Mouse (Mus musculus): ENCODE results near the gene Rad23a. TPM values are rescaled to one million over a fixed set of nuclear protein-coding genes. Genes with fewer than 3 reads are reported as not detected.

The Rad23a gene
- polyA plus RNA-seq, 1 experiment from 2014 or later, result 125 TPM

GRCm38 (mm10) chr8:84797256-84797797 lies 43.1 kb downstream of the Rad23a start:
- no peak overlapping the region for H3K9ac ChIP-seq (ENCODE audit: low read depth, low read length)
- peaks cover 92% of the 10 kb centered on the region for H3K27me3 ChIP-seq (ENCODE audit: control insufficient read depth, insufficient read depth, low read length)
- ATAC-seq (ENCODE audit: low FRiP score, low TSS enrichment), result no peak
- H3K4me2 ChIP-seq (replicated peaks; ENCODE audit: low read depth, low read length), result no peak overlapping the region
- no peaks in the 10 kb centered on the region for H3K36me3 ChIP-seq (ENCODE audit: control insufficient read depth, insufficient read depth, low read length)
- H3K9me3 ChIP-seq (ENCODE audit: control insufficient read depth, low read length), result no peaks in the 10 kb centered on the region
- no peak overlapping the region for H3K4me3 ChIP-seq (ENCODE audit: low read length)
- 0 out of 2 replicates have a peak, but pooled peaks cover 7% of the 10 kb centered on the region for H3K4me1 ChIP-seq (ENCODE audit: control insufficient read depth, insufficient read depth, low read length)
- no peak overlapping the region for H3K27ac ChIP-seq (ENCODE audit: low read depth, low read length)
- 73% methylated on average over 15 of the region's 15 CpGs for WGBS

- Histone ChIP-seq H3K9me3 (ENCODE audit: control insufficient read depth, low read length) (no peaks in the 10 kb centered on the region), H3K36me3 (ENCODE audit: control insufficient read depth, insufficient read depth, low read length) (no peaks in the 10 kb centered on the region), H3K27me3 (ENCODE audit: control insufficient read depth, insufficient read depth, low read length) (peaks cover 91% of the 10 kb centered on the region), H3K4me1 (ENCODE audit: control insufficient read depth, insufficient read depth, low read length) (0 out of 2 replicates have a peak, but pooled peaks cover 3% of the 10 kb centered on the region), H3K27ac (ENCODE audit: low read depth, low read length) (peak overlapping the region; percentile 24; the same call in 1 of the 2 replicates), H3K9ac (ENCODE audit: low read depth, low read length) (no peak overlapping the region), H3K4me3 (ENCODE audit: low read length) (no peak overlapping the region), H3K4me2 (replicated peaks; ENCODE audit: low read depth, low read length) (no peak overlapping the region)
- ATAC-seq (ENCODE audit: low FRiP score, low TSS enrichment), result no peak
- WGBS, result 60% methylated on average over 7 of the region's 7 CpGs
Observed at GRCm38 (mm10) chr8:84794486-84794885, 46.0 kb downstream of the Rad23a start.

DNA sequence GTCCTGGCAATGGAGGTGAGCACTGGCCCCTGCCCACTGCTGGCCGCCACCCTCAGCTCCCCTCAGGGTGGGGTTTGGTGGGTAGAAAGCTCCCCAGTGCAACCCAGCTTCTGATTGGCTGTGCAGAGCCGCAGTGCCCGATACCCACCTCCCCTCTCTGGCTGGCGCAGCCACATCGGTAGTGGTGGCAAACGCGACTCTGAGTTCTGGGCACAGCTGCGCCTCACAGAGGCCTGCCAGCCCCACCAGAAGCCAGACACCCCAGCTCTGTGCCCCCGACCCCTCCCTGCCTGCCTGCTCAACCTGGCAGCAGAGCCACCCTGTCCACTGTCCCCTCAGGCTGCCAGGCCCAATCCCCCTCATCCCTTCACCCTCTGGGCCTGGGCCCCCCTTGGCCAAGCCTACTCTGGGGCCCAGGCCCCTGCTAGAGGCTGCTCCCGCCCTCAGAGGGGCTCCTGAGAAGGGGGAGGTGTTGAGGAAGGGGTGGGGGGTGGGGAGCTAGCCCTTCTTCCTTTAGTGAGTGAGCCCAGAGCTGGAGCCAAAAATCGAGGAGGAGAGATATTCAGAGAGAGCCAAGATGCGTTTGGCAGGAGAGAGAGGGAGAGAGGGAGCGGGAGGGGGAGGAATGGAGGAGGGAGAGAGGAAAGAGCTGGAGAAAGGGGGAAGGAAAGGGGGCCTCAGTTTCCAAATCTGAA lies 46.5 kb downstream of the Rad23a start:
- Histone ChIP-seq H3K9ac (ENCODE audit: low read depth, low read length) (no peak overlapping the region), H3K4me3 (ENCODE audit: low read length) (no peak overlapping the region), H3K36me3 (ENCODE audit: control insufficient read depth, insufficient read depth, low read length) (no peaks in the 10 kb centered on the region), H3K9me3 (ENCODE audit: control insufficient read depth, low read length) (no peaks in the 10 kb centered on the region), H3K27ac (ENCODE audit: low read depth, low read length) (no peak overlapping the region), H3K27me3 (ENCODE audit: control insufficient read depth, insufficient read depth, low read length) (peaks cover 90% of the 10 kb centered on the region), H3K4me2 (replicated peaks; ENCODE audit: low read depth, low read length) (no peak overlapping the region), H3K4me1 (ENCODE audit: control insufficient read depth, insufficient read depth, low read length) (0 out of 2 replicates have a peak, but pooled peaks cover 3% of the 10 kb centered on the region)
- peak; percentile 43; the same call in 1 of the 2 replicates for ATAC-seq (ENCODE audit: low FRiP score, low TSS enrichment)
- WGBS, result 61% methylated on average over 13 of the region's 13 CpGs

- no peak overlapping the region for H3K4me3 ChIP-seq (ENCODE audit: low read length)
- no peak overlapping the region for H3K27ac ChIP-seq (ENCODE audit: low read depth, low read length)
- no peaks in the 10 kb centered on the region for H3K36me3 ChIP-seq (ENCODE audit: control insufficient read depth, insufficient read depth, low read length)
- ATAC-seq (ENCODE audit: low FRiP score, low TSS enrichment), result no peak
- H3K4me1 ChIP-seq (ENCODE audit: control insufficient read depth, insufficient read depth, low read length), result 0 out of 2 replicates have a peak, but pooled peaks cover 3% of the 10 kb centered on the region
- no peaks in the 10 kb centered on the region for H3K9me3 ChIP-seq (ENCODE audit: control insufficient read depth, low read length)
- 82% methylated on average over 9 of the region's 9 CpGs for WGBS
- no peak overlapping the region for H3K9ac ChIP-seq (ENCODE audit: low read depth, low read length)
- H3K4me2 ChIP-seq (replicated peaks; ENCODE audit: low read depth, low read length), result no peak overlapping the region
- peaks cover 90% of the 10 kb centered on the region for H3K27me3 ChIP-seq (ENCODE audit: control insufficient read depth, insufficient read depth, low read length)
Observed at GRCm38 (mm10) chr8:84793134-84793533, 47.3 kb downstream of the Rad23a start.

GRCm38 (mm10) chr8:84792429-84792947 lies 48.0 kb downstream of the Rad23a start:
- no peak overlapping the region for H3K4me2 ChIP-seq (replicated peaks; ENCODE audit: low read depth, low read length)
- no peak for ATAC-seq (ENCODE audit: low FRiP score, low TSS enrichment)
- 0 out of 2 replicates have a peak, but pooled peaks cover 3% of the 10 kb centered on the region for H3K4me1 ChIP-seq (ENCODE audit: control insufficient read depth, insufficient read depth, low read length)
- no peaks in the 10 kb centered on the region for H3K9me3 ChIP-seq (ENCODE audit: control insufficient read depth, low read length)
- peaks cover 90% of the 10 kb centered on the region for H3K27me3 ChIP-seq (ENCODE audit: control insufficient read depth, insufficient read depth, low read length)
- H3K36me3 ChIP-seq (ENCODE audit: control insufficient read depth, insufficient read depth, low read length), result no peaks in the 10 kb centered on the region
- H3K27ac ChIP-seq (ENCODE audit: low read depth, low read length), result no peak overlapping the region
- H3K9ac ChIP-seq (ENCODE audit: low read depth, low read length), result no peak overlapping the region
- H3K4me3 ChIP-seq (ENCODE audit: low read length), result no peak overlapping the region
- 80% methylated on average over 12 of the region's 12 CpGs for WGBS

- no peaks in the 10 kb centered on the region for H3K9me3 ChIP-seq (ENCODE audit: control insufficient read depth, low read length)
- WGBS, result 60% methylated on average over 2 of the region's 2 CpGs
- ATAC-seq (ENCODE audit: low FRiP score, low TSS enrichment), result no peak
- no peaks in the 10 kb centered on the region for H3K36me3 ChIP-seq (ENCODE audit: control insufficient read depth, insufficient read depth, low read length)
- H3K4me1 ChIP-seq (ENCODE audit: control insufficient read depth, insufficient read depth, low read length), result 0 out of 2 replicates have a peak, but pooled peaks cover 3% of the 10 kb centered on the region
- no peak overlapping the region for H3K27ac ChIP-seq (ENCODE audit: low read depth, low read length)
- H3K4me2 ChIP-seq (replicated peaks; ENCODE audit: low read depth, low read length), result no peak overlapping the region
- H3K9ac ChIP-seq (ENCODE audit: low read depth, low read length), result no peak overlapping the region
- no peak overlapping the region for H3K4me3 ChIP-seq (ENCODE audit: low read length)
- H3K27me3 ChIP-seq (ENCODE audit: control insufficient read depth, insufficient read depth, low read length), result peaks cover 91% of the 10 kb centered on the region
Observed at GRCm38 (mm10) chr8:84790537-84790936, 49.9 kb downstream of the Rad23a start.

DNA sequence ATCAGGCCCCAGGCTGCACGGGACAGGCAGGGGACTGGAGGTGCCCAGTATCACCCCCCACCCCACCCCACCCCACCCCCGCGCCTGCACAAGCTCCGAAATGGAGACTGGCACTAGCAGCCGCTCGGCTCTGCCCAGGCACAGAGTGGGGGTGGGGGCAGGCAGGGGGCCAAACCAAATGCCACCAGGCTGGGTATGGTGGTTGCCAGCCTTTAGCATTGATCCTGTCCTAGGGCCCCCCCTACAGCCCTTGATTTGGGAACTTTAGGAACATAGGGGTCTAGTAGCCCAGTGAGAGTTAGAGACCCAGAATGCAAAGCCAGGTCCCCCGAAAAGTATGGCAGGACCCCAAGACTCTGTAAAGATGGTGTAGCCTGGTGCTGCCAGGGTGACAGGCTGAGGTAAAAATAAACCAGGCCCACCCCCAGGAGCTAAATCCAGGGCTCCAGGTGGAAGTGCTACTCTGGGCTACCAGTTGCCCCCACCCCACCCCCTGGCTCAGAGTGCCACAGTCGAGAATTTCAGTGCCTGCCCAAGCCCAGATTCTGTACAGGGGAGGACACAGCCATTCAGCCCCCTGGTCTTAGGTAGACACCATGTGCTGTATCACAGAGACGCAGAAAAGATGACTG lies 50.5 kb downstream of the Rad23a start:
- 82% methylated on average over 9 of the region's 9 CpGs for WGBS
- Histone ChIP-seq H3K4me1 (ENCODE audit: control insufficient read depth, insufficient read depth, low read length) (0 out of 2 replicates have a peak, but pooled peaks cover 6% of the 10 kb centered on the region), H3K36me3 (ENCODE audit: control insufficient read depth, insufficient read depth, low read length) (no peaks in the 10 kb centered on the region), H3K4me3 (ENCODE audit: low read length) (no peak overlapping the region), H3K27ac (ENCODE audit: low read depth, low read length) (no peak overlapping the region), H3K9me3 (ENCODE audit: control insufficient read depth, low read length) (no peaks in the 10 kb centered on the region), H3K4me2 (replicated peaks; ENCODE audit: low read depth, low read length) (no peak overlapping the region), H3K27me3 (ENCODE audit: control insufficient read depth, insufficient read depth, low read length) (peaks cover 92% of the 10 kb centered on the region), H3K9ac (ENCODE audit: low read depth, low read length) (no peak overlapping the region)
- no peak for ATAC-seq (ENCODE audit: low FRiP score, low TSS enrichment)

GRCm38 (mm10) chr8:84789345-84789744 lies 51.1 kb downstream of the Rad23a start:
- 64% methylated on average over 5 of the region's 5 CpGs for WGBS
- H3K4me1 ChIP-seq (ENCODE audit: control insufficient read depth, insufficient read depth, low read length), result peaks cover 11% of the 10 kb centered on the region; the same call in 1 of the 2 replicates
- H3K9ac ChIP-seq (ENCODE audit: low read depth, low read length), result no peak overlapping the region
- H3K27me3 ChIP-seq (ENCODE audit: control insufficient read depth, insufficient read depth, low read length), result peaks cover 92% of the 10 kb centered on the region
- no peak overlapping the region for H3K27ac ChIP-seq (ENCODE audit: low read depth, low read length)
- no peak overlapping the region for H3K4me3 ChIP-seq (ENCODE audit: low read length)
- no peak for ATAC-seq (ENCODE audit: low FRiP score, low TSS enrichment)
- no peaks in the 10 kb centered on the region for H3K36me3 ChIP-seq (ENCODE audit: control insufficient read depth, insufficient read depth, low read length)
- H3K4me2 ChIP-seq (replicated peaks; ENCODE audit: low read depth, low read length), result no peak overlapping the region
- H3K9me3 ChIP-seq (ENCODE audit: control insufficient read depth, low read length), result no peaks in the 10 kb centered on the region

Measured in kidney, embryonic 14.5 days (tissue).